Mouse (Mus musculus): ENCODE data around the gene Itk.

The Itk gene

DNA sequence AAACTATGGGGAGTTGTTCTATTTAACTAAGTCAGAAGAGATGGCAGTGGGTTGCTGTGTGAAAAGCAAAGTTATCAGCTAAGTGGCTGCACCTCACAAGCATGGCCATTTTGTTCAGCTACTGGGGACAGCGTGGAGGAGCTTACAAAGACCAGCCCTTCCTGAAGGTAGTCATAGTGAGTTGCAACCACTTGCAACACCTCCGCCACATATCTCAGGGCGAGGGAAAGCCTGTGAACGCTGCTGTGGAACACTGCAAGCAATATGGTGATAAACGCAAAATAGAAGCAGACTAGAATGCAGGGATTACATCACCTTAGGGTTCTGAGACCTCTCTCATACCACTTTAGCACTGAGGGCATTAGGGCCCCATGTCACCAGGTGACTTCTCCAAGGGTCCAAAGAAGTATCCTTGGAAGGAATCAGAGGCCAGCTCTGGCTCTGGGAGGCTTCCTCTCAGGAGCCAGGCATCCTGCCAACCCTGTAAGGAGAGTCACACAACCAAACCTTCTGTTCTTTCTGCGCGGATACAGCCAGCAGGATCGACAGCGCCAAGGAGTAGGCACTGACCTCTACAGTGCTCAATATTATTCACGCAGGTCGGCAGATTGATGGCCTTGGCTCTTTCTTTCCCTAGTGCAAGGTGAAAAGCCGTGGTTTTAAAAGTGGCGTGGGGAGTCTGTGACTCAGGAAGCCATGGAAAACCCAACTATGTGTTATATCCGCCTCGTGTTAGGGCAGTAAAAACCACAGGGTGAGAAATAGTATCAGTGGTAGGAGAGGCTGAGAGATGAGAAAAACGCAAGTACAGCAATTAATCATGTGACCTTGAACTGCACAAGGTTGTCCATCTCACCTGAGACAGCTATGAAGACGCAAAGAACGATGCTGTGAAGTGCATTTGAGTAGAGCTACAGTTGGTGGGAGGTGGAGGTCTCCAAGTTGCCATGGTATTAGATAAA lies 27.0 kb downstream of the Itk start:
- in situ Hi-C loops (cut with MboI, MseI): loop anchor here (5.0 kb wide), 1 partner anchor 70 kb away; no protein-coding TSS in a partner anchor

DNA sequence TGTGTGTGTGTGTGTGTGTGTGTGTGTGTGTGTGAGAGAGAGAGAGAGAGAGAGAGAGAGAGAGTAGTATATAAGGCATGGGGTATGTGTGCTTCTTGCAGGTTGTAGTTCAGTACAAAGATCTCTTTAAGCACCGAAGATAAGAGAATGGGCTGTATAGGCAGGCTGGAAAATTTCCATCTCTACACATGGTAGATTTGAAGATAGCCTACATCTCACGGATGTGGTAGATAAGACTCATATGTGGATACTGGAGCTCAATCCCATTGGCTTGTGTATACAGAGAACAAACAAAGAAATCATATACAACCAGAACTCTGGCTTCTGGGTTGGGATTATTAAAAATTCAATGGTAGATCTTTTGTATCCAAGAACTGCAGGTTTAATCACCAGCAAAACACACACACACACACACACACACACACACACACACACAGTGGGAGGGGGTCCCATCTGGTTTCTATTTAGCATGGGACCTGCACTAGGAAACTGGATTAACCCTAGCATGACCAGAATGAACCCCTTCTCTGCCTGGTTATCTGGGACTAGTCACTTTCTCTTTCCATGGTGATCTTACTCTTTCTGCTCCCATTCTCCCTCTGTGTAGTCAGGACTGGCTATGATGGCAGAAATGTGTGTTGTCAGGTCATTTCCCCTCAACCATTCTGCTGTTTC lies 28.2 kb downstream of the Itk start:
- in situ Hi-C loops (cut with MboI, MseI): loop anchor here (5.0 kb wide), 1 partner anchor 71 kb away; no protein-coding TSS in a partner anchor

GRCm38 (mm10) chr11:46358369-46358768 lies 30.9 kb downstream of the Itk start:
- in situ Hi-C loops (cut with MboI, MseI): loop anchor here (10.0 kb wide), 1 partner anchor 376 kb away; the partner anchor contains the start of gene Havcr1

DNA sequence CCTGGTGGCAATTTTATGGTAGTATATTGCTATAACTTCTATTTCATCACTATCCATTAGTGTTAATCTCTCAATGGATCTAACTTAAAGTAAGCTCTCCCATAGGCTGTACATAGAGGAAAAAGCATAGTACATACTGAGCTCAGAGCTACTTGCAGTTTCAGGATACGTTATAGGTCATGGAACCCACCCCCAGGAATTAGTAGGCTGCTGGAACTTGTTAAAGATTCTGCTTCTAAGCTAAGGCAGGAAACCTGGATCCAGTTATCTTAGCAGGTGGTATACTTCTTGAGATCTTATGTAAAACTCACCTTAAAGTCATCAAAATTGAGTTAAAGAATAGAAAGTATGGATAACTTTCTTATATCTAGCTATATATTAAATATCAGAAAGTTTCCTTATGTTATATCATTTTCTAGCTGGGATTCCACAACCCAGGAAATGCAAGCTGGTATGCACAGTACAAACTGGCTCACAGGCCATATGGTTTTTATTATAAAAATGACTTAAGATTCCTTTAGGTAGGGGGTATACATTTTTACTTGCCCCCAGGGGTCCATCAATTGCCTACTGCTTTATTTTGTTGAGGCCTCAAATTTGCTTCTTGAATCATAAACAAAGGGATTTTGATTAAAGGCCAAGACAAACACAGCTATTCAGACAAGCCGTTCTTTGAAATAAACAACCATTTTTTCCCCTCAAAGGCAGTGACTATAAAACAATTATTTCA lies 39.5 kb downstream of the Itk start:
- in situ Hi-C loops (cut with MboI, MseI): loop anchor here (5.0 to 10.0 kb wide), 2 partner anchors 37 to 385 kb away; partner anchors contain the start of genes Havcr1 and Itk

- in situ Hi-C loops (cut with MboI, MseI): loop anchor here (5.0 kb wide), 1 partner anchor 39 kb away; the partner anchor contains the start of gene Itk
These were observed 40.9 kb downstream of the Itk start for GRCm38 (mm10) chr11:46348416-46348815.

- in situ Hi-C loops (cut with MboI, MseI): loop anchor here (5.0 kb wide), 1 partner anchor 40 kb away; the partner anchor contains the start of gene Itk
These were observed 41.6 kb downstream of the Itk start for GRCm38 (mm10) chr11:46347756-46348155.

DNA sequence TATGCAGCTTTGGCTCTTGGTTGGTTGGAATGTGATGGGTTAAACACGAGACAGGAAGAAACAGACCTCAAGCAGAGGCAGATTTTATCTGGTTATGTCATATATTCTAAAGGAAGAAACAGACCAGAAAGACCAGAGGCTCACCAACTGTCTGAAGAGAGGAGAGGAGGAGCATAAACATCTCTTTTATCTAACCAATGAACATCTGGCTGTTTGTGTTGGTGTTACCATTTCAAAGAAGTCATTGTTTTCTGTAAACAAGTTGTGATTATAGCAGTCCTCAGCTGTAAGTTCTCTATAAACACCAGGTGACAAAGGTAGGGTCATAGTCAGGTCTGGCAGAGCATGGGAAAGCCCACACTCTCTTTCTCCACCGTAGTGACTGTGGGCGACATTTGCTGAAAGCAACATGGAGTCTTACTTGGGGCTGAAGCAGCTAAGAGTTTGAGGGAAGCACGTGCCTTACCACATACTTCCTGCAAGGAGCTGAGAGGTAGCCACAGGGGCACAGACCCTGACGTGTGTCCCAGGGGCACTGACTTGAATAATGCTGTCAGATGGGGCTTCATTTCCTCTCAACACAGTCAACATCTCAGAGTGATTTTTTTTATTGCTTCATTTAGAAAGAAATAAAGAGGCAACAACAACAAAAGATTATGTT lies 45.3 kb downstream of the Itk start:
- in situ Hi-C loops (cut with MboI, MseI): no loop called here

DNA sequence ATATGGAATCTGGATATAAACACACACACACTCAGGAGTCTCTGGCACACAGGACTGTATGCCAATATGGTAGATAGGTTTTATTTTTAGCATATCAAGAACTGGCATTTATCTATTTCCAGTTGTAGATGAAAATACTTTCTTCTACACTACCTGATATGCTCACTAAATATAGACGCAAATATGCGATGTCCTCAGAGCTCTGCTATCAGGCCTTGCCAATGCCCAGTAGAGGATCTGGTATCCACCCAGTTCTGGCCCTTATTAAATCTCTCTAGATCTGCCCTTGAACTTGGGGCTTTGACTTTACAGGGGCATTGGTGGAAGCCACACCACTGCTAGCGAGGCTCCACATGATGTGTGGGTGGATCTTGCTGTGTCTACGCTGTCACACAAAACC lies 47.4 kb downstream of the Itk start:
- in situ Hi-C loops (cut with MboI, MseI): no loop called here

DNA sequence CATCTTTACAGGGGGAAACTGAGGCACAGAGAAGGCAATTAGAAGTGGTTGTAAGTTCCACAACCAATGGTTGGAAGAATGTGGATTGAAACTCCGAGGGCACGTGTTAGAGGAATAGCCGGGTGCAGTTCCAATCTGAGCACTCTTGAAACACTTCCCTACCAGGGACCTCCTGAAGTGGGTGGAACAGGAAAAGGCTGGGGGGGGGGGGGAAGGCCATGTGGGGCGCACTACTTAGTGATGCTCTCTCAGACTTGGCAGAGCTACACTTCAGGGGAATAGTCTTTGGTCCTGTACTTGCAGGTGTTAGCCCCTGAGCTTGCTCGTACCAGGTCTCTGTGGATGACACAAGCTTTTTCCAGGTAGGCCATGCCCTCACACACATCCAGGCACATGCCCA lies 53.3 kb downstream of the Itk start:
- in situ Hi-C loops (cut with MboI, MseI): no loop called here

DNA sequence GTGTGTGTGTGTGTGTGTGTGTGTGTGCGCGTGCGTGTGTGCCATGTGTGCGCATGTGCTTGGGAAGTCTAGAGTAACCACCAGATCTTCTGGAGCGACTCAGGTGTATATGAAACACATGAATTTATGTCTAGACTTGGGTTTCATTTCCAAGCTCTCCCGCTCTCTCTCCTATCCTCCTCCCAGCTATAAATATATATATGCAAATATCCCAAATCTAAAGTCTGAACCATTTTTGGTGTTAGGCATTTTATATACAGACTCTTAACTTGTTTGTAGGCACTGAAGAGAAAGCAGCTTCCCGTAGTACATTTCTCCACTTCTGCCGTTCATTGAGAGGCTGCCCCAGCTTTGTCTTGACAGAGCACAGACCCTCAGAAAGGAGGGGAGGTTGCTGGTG lies 57.1 kb downstream of the Itk start:
- in situ Hi-C loops (cut with MboI, MseI): no loop called here

DNA sequence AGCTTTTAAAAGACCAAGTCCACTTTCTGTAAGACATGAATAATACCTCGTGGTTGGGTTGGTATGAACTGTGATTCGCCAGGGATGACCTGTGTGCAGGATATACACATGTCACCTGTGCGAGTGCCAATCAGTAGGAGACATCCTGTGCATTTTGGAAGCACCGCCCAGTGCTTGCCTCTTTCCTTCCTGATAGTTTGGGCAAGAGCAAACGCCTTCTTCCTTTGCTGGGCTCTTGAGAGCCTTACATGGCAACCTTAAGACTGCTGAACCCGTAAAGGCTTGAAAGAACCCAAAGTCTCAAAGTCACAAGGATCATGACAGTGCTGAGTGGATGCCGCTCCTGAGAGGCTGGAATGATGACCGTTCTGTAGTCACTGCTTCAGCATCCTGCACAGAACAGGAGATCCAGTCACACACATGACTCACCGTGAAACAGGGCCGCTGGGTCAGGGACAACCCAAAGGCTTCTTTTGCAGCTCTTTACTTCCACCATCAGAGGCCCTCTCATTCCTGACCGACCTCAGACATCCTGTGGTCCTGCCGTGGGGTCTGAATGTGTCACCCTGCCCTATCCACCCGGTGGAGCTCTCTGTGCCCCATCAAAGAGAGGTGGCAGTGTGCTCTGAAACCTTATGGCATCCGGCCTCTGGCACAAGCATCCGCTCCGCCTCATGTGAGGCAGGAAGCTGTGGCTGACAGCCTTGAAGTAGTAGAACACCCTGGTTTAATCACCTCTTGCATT lies 62.9 kb downstream of the Itk start:
- in situ Hi-C loops (cut with MboI, MseI): no loop called here

- in situ Hi-C loops (cut with MboI, MseI): no loop called here
These were observed 67.8 kb downstream of the Itk start for GRCm38 (mm10) chr11:46321559-46321958.

DNA sequence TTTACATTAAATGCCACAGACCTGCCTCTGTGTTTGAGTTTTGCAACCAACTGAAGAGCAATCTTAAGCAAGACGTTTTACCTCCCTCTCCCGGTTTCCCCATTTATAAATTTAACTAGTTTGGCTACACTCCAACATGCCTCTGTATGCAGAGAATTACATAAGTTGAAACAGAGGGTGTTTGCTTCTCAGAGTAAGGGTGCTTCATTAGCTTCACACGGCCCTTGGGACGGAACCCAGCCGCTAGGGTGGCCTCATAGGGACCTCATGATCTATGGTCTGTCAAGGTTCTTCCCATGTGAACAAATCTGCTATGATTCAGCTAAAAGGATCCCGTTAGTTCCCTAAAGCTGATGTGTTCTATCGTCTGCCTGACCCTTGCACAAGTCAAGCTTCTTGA lies 74.8 kb downstream of the Itk start:
- in situ Hi-C loops (cut with MboI, MseI): no loop called here

DNA sequence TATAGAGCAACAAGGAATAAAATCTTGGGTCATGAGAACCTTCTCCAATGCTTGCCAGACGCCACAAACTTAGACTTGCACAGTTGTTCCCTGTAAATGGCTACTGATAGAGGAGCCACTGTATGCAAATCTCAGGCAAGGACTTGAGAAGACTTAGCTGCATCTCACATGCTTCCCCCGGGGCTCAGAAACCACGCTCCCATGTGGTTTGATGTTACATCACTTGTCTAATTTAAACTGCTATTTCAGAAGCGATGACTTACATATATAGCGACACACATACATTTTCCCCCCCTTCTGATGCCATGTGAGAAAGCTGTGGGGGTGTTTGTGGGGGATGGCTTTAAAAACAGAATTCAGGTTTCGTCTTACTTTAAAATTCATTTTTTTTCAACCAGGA lies 75.5 kb downstream of the Itk start:
- in situ Hi-C loops (cut with MboI, MseI): no loop called here

DNA sequence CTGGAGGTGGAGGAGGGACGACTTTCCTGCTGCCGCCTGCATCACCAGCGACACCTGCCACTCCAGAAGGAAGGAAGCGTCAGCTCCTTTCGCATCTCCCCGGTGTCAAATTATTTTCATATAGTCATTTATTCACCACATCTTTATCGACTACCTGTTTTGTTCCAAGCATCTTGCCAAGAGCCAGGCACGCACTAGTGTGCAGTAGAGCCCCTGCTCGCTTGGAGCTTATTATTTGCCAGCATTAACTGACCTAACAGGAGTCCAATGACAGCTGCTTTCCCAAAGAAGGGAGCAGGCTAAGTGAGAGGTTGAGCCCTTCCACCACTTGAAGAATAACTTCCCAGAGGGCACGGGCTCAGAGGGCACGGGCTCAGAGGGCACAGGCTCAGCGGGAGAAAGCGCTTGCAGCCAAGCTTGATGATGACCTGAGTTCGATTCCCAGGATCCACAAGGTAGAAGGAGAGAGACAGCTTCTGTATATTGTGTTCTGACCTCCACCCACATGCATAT lies 76.7 kb downstream of the Itk start, which contains the start of gene Cyfip2:
Gene Cyfip2 (minus strand): TSS at position 337 of the 513 bp plus-strand sequence.
- in situ Hi-C loops (cut with MboI, MseI): no loop called here

GRCm38 (mm10) chr11:46311703-46312522 lies 77.4 kb downstream of the Itk start:
- in situ Hi-C loops (cut with MboI, MseI): no loop called here

- in situ Hi-C loops (cut with MboI, MseI): no loop called here
These were observed 78.1 kb downstream of the Itk start for GRCm38 (mm10) chr11:46311181-46311702.

- in situ Hi-C loops (cut with MboI, MseI): no loop called here
These were observed 78.7 kb downstream of the Itk start for GRCm38 (mm10) chr11:46310647-46311063.
